Mouse (Mus musculus): ENCODE data around the gene Slc7a11. TPM values are rescaled to one million over a fixed set of nuclear protein-coding genes. Genes with fewer than 3 reads are reported as not detected.
A peak's percentile ranks its signal among the peaks of the same experiment; 100 is the strongest.

The Slc7a11 gene
- 1.5 and 1.8 TPM in 2 replicates for polyA plus RNA-seq (2016; fragmentation: Nextera tagmentation; extraction: Ambion mirVana)

GRCm38 (mm10) chr3:50443421-50443916 lies at the start of gene Slc7a11:
Gene Slc7a11 (minus strand): TSS chr3:50443614.
- no peaks in the 10 kb centered on the region for H3K9me3 ChIP-seq
- peak within 1 kb of the TSS; percentile 31 for H3K4me3 ChIP-seq
- H3K9ac ChIP-seq (replicated peaks), result no peak within 1 kb of the TSS; the same call in 1 of the 2 replicates
- peaks cover 13% of the 10 kb centered on the region for H3K4me1 ChIP-seq
- peak within 1 kb of the TSS; percentile 59 for H3K4me2 ChIP-seq (replicated peaks)
- no peak within 1 kb of the TSS for H3K27ac ChIP-seq (replicated peaks)
- no peaks in the 10 kb centered on the region for H3K36me3 ChIP-seq
- peak; percentile 89 for ATAC-seq (ENCODE audit: low FRiP score, low read depth)
- H3K27me3 ChIP-seq, result no peaks in the 10 kb centered on the region
- 3% methylated on average over 11 of the region's 11 CpGs for WGBS

DNA sequence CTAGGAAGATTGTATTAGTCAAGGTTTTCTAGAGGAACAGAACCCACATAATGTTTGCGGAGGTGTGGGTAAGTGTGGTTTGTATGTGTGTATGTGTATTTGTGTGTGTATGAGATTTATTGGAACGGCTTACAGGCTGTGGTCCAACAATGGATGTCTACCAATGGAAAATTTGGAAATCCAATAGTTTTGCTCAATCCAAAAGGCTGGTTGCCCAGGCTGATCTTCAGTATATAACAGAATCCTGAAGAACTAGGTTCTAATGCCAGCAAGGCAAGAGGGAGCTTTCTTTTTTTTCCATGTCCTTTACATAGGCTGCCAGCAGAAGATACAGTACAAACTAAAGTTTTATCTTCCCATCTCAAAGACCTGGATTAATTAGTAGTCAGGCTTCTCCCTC lies 48.3 kb upstream of the Slc7a11 start:
- Histone ChIP-seq H3K9ac (replicated peaks) (no peak overlapping the region), H3K36me3 (no peaks in the 10 kb centered on the region), H3K4me1 (no peaks in the 10 kb centered on the region), H3K27ac (replicated peaks) (no peak overlapping the region), H3K4me2 (replicated peaks) (no peak overlapping the region), H3K9me3 (no peaks in the 10 kb centered on the region), H3K4me3 (no peak overlapping the region), H3K27me3 (no peaks in the 10 kb centered on the region)
- no peak for ATAC-seq (ENCODE audit: low FRiP score, low read depth)
- 93% methylated on average over 2 of the region's 2 CpGs for WGBS

DNA sequence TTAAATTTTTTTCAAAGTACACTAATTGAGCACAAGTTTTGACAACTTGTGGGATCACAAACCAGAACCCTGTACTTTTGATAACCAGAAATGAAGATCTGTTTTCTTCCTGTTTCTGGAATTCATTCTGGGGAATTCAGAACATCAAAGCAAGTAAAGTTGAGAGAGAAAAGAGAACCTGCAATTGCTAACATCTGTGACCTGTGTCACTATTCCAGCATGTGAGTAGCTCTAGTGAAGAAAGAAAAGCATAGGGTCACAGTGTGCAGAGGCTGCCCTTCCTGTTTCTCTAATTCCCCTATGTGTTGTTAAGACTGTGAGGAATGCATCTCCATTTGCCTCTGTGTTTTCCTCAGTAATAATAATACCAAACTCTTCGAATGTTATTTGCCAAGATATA lies 40.7 kb upstream of the Slc7a11 start:
- H3K4me3 ChIP-seq, result no peak overlapping the region
- no peak overlapping the region for H3K27ac ChIP-seq (replicated peaks)
- no peak overlapping the region for H3K9ac ChIP-seq (replicated peaks)
- no peaks in the 10 kb centered on the region for H3K4me1 ChIP-seq
- 84% methylated on average over 1 of the region's 1 CpGs for WGBS
- H3K27me3 ChIP-seq, result no peaks in the 10 kb centered on the region
- H3K36me3 ChIP-seq, result no peaks in the 10 kb centered on the region
- ATAC-seq (ENCODE audit: low FRiP score, low read depth), result no peak
- H3K4me2 ChIP-seq (replicated peaks), result no peak overlapping the region
- H3K9me3 ChIP-seq, result no peaks in the 10 kb centered on the region

DNA sequence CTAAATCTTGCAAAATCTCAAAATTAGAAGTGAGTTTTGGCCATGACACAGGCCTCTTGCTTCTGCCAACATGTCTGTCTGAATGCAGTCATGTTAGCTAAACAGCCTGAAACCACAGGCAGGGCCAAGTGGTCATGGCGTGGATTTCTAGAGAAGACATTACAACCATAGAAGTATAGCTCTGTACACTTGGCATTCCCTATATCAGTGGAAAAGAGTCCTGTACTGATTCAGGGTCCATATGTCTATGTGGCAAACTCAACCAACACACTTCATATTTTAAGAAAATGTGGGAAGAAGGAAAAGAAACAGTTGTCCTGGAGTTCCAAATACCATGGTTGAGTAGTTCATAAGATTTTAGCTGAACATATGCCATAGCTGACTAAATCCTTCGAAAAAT lies 18.8 kb upstream of the Slc7a11 start:
- H3K4me1 ChIP-seq, result no peaks in the 10 kb centered on the region
- H3K4me3 ChIP-seq, result no peak overlapping the region
- no peak overlapping the region for H3K27ac ChIP-seq (replicated peaks)
- no peaks in the 10 kb centered on the region for H3K9me3 ChIP-seq
- H3K27me3 ChIP-seq, result no peaks in the 10 kb centered on the region
- no peak overlapping the region for H3K4me2 ChIP-seq (replicated peaks)
- no peak for ATAC-seq (ENCODE audit: low FRiP score, low read depth)
- WGBS, result 91% methylated on average over 2 of the region's 2 CpGs
- H3K9ac ChIP-seq (replicated peaks), result no peak overlapping the region
- no peaks in the 10 kb centered on the region for H3K36me3 ChIP-seq

DNA sequence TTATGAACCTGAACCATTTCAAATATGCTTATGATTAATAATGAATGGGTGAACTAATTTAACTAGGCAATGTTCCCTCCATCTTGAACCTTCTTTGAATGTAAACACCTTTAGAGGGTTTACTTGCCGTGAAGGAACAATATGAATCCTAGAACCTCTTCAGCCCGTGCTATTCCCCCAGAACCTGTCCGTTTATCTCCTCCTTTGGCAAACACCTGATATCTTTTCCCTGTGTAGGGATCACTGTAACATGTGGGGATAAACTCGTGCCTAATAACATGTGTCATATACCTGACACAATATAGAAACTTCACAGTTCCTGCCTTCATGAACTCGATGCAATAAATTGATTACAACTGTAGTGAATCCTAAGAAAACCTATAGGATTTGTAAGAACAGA lies 13.7 kb upstream of the Slc7a11 start:
- no peak overlapping the region for H3K4me3 ChIP-seq
- H3K36me3 ChIP-seq, result no peaks in the 10 kb centered on the region
- H3K27me3 ChIP-seq, result no peaks in the 10 kb centered on the region
- 95% methylated on average over 5 of the region's 5 CpGs for WGBS
- H3K4me1 ChIP-seq, result no peaks in the 10 kb centered on the region
- H3K27ac ChIP-seq (replicated peaks), result no peak overlapping the region
- no peaks in the 10 kb centered on the region for H3K9me3 ChIP-seq
- no peak for ATAC-seq (ENCODE audit: low FRiP score, low read depth)
- H3K4me2 ChIP-seq (replicated peaks), result no peak overlapping the region
- H3K9ac ChIP-seq (replicated peaks), result no peak overlapping the region

GRCm38 (mm10) chr3:50456564-50456963 lies 13.2 kb upstream of the Slc7a11 start:
- H3K27me3 ChIP-seq, result no peaks in the 10 kb centered on the region
- no peak overlapping the region for H3K4me3 ChIP-seq
- no peak overlapping the region for H3K4me2 ChIP-seq (replicated peaks)
- H3K27ac ChIP-seq (replicated peaks), result no peak overlapping the region
- 71% methylated on average over 4 of the region's 4 CpGs for WGBS
- H3K4me1 ChIP-seq, result no peaks in the 10 kb centered on the region
- no peaks in the 10 kb centered on the region for H3K9me3 ChIP-seq
- no peak overlapping the region for H3K9ac ChIP-seq (replicated peaks)
- ATAC-seq (ENCODE audit: low FRiP score, low read depth), result no peak
- no peaks in the 10 kb centered on the region for H3K36me3 ChIP-seq

- Histone ChIP-seq H3K27ac (replicated peaks) (no peak overlapping the region), H3K9me3 (no peaks in the 10 kb centered on the region), H3K4me2 (replicated peaks) (no peak overlapping the region), H3K9ac (replicated peaks) (no peak overlapping the region), H3K36me3 (no peaks in the 10 kb centered on the region), H3K4me3 (no peak overlapping the region), H3K4me1 (no peaks in the 10 kb centered on the region), H3K27me3 (no peaks in the 10 kb centered on the region)
- WGBS, result 57% methylated on average over 1 of the region's 1 CpGs
- ATAC-seq (ENCODE audit: low FRiP score, low read depth), result no peak
Measured at GRCm38 (mm10) chr3:50456023-50456422, 12.6 kb upstream of the Slc7a11 start.

- H3K4me2 ChIP-seq (replicated peaks), result no peak overlapping the region
- ATAC-seq (ENCODE audit: low FRiP score, low read depth), result no peak
- no peaks in the 10 kb centered on the region for H3K27me3 ChIP-seq
- H3K9me3 ChIP-seq, result no peaks in the 10 kb centered on the region
- no peaks in the 10 kb centered on the region for H3K36me3 ChIP-seq
- WGBS, result 65% methylated on average over 10 of the region's 10 CpGs
- H3K27ac ChIP-seq (replicated peaks), result no peak overlapping the region
- H3K4me1 ChIP-seq, result peaks cover 13% of the 10 kb centered on the region
- H3K4me3 ChIP-seq, result no peak overlapping the region
- H3K9ac ChIP-seq (replicated peaks), result no peak overlapping the region
Measured at GRCm38 (mm10) chr3:50445050-50445775, 1.8 kb upstream of the Slc7a11 start.

DNA sequence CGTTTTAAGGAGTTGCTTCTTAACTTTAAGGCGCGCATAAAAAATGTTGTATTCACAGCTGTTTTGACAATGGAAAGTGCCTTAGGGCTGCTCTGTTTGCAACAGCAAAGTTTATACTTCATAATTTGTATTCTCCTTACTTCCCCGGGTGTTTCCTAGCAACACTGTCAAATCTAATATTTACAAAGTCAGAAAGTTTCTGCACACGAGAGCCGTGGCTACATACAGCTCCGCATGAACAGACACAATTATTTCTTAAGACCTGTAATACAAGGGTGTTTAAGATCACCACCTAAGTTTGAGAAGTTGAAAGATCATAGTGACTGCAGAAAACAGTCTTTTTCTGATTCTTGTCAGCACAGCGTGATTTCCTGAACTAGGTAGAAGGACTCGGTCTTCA lies 528 bp upstream of the Slc7a11 start:
- Histone ChIP-seq H3K4me3 (peak overlapping the region; percentile 31), H3K27ac (replicated peaks) (no peak overlapping the region), H3K27me3 (no peaks in the 10 kb centered on the region), H3K36me3 (no peaks in the 10 kb centered on the region), H3K4me2 (replicated peaks) (peak overlapping the region; percentile 59), H3K9me3 (no peaks in the 10 kb centered on the region), H3K4me1 (peaks cover 13% of the 10 kb centered on the region), H3K9ac (replicated peaks) (no peak overlapping the region; the same call in 1 of the 2 replicates)
- 13% methylated on average over 9 of the region's 9 CpGs for WGBS
- peak; percentile 13; the same call in 1 of the 2 replicates for ATAC-seq (ENCODE audit: low FRiP score, low read depth)

GRCm38 (mm10) chr3:50442341-50443292 lies 797 bp downstream of the Slc7a11 start:
- Histone ChIP-seq H3K27ac (replicated peaks) (no peak overlapping the region), H3K36me3 (no peaks in the 10 kb centered on the region), H3K9me3 (no peaks in the 10 kb centered on the region), H3K9ac (replicated peaks) (no peak overlapping the region), H3K4me3 (no peak overlapping the region), H3K4me2 (replicated peaks) (peak overlapping the region; percentile 59), H3K4me1 (peaks cover 13% of the 10 kb centered on the region), H3K27me3 (no peaks in the 10 kb centered on the region)
- peak; percentile 39; the same call in 1 of the 2 replicates for ATAC-seq (ENCODE audit: low FRiP score, low read depth)
- WGBS, result 76% methylated on average over 19 of the region's 19 CpGs

- Histone ChIP-seq H3K9me3 (no peaks in the 10 kb centered on the region), H3K4me2 (replicated peaks) (no peak overlapping the region), H3K27ac (replicated peaks) (no peak overlapping the region), H3K36me3 (no peaks in the 10 kb centered on the region), H3K4me1 (peaks cover 13% of the 10 kb centered on the region), H3K27me3 (no peaks in the 10 kb centered on the region), H3K9ac (replicated peaks) (no peak overlapping the region), H3K4me3 (no peak overlapping the region)
- ATAC-seq (ENCODE audit: low FRiP score, low read depth), result no peak
- WGBS, result 89% methylated on average over 3 of the region's 3 CpGs
Measured at GRCm38 (mm10) chr3:50441330-50441729, 2.1 kb downstream of the Slc7a11 start.

- 92% methylated on average over 2 of the region's 2 CpGs for WGBS
- no peaks in the 10 kb centered on the region for H3K9me3 ChIP-seq
- peaks cover 13% of the 10 kb centered on the region for H3K4me1 ChIP-seq
- H3K4me2 ChIP-seq (replicated peaks), result no peak overlapping the region
- H3K9ac ChIP-seq (replicated peaks), result no peak overlapping the region
- no peak for ATAC-seq (ENCODE audit: low FRiP score, low read depth)
- H3K27me3 ChIP-seq, result no peaks in the 10 kb centered on the region
- no peaks in the 10 kb centered on the region for H3K36me3 ChIP-seq
- no peak overlapping the region for H3K27ac ChIP-seq (replicated peaks)
- H3K4me3 ChIP-seq, result no peak overlapping the region
Measured at GRCm38 (mm10) chr3:50440409-50440808, 3.0 kb downstream of the Slc7a11 start.

Measured in midbrain, embryonic 12.5 days (tissue).